Mouse (Mus musculus): ENCODE data around the gene Cluap1.

DNA sequence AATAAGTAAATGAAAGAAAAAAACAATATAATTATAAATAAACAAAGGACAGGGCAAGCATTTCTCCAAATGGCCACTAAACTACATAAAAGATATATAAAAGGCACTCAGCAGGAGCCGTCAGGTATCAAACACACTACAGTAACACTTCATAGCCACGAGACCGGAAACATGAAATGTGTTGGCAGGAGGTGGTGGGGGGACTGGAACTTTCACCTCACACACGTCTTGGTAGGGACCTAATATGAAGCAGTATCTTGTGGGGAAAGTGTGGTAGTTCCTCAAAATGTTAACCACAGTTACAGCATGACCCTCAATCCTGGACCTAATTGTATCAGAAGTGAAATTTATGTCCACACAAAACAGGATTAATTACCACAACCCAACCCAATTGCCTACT, 73.6 kb downstream of the Cluap1 start:
- no peak for TF ChIP-seq CTCF (IDR thresholded peaks at IDR 0.05; ENCODE audit: borderline replicate concordance, control insufficient read depth, extremely low read depth, insufficient read depth, low read length, poor library complexity)
- TF ChIP-seq POLR2A (IDR thresholded peaks at IDR 0.05; ENCODE audit: control insufficient read depth, extremely low read depth, insufficient read depth, low read length, poor library complexity) = no peak
